Mouse (Mus musculus) intestine, postnatal 0 days (tissue): ENCODE measurements around the gene Pemt. TPM values are rescaled to one million over a fixed set of nuclear protein-coding genes. Genes with fewer than 3 reads are reported as not detected.

Experiments
- ATAC-seq: fragments of 200-750 bp; cut with Nextera tagmentation; 2 replicates; pipeline ENCODE4 v1.8.0; 2017; ENCODE audit warnings: mild to moderate bottlenecking, moderate TSS enrichment, moderate library complexity
- H3K27ac ChIP-seq: fragments of 300-500 bp; sonication (generic); 2 replicates; pipeline ENCODE4 v1.5.1; 2014; ENCODE audit warnings: mild to moderate bottlenecking, low read depth, low read length, moderate library complexity
- H3K27me3 ChIP-seq: fragments of 300-500 bp; sonication (generic); replicated peaks from 2 replicates; pipeline ENCODE4 v1.6.1; 2014; ENCODE audit warnings: low read length, mixed read lengths; ENCODE audit not compliant: control insufficient read depth, insufficient read depth
- H3K36me3 ChIP-seq: fragments of 300-500 bp; sonication (generic); 2 replicates; pipeline ENCODE4 v1.6.1; 2014; ENCODE audit warnings: mild to moderate bottlenecking, moderate library complexity; ENCODE audit not compliant: control insufficient read depth, insufficient read depth
- H3K4me1 ChIP-seq: fragments of 300-500 bp; sonication (generic); replicated peaks from 2 replicates; pipeline ENCODE4 v1.6.1; 2014; ENCODE audit warnings: antibody characterized with exemption, low read length, mixed read lengths; ENCODE audit not compliant: control insufficient read depth, insufficient read depth
- H3K4me2 ChIP-seq: fragments of 300-500 bp; sonication (generic); replicated peaks from 2 replicates; pipeline ENCODE4 v1.6.1; 2014; ENCODE audit warnings: low read depth, mild to moderate bottlenecking, moderate library complexity
- H3K4me3 ChIP-seq: fragments of 300-500 bp; sonication (generic); 2 replicates; pipeline ENCODE4 v1.5.1; 2014; ENCODE audit warnings: low read depth, low read length
- H3K9ac ChIP-seq: fragments of 300-500 bp; sonication (generic); 2 replicates; pipeline ENCODE4 v1.6.1; 2014; ENCODE audit warnings: mild to moderate bottlenecking, low read depth, low read length
- H3K9me3 ChIP-seq: fragments of 300-500 bp; sonication (generic); 2 replicates; pipeline ENCODE4 v1.6.1; 2016; ENCODE audit warnings: mixed run types; ENCODE audit not compliant: control insufficient read depth
- CTCF ChIP-seq: sonication (generic); IDR thresholded peaks from 2 replicates; pipeline ENCODE4 v1.5.1; 2016; ENCODE audit warnings: low read depth, mild to moderate bottlenecking, control low read depth, antibody characterized with exemption, moderate library complexity
- WGBS: fragments of 180-500 bp; shearing (Covaris S2); extraction: QIAGEN DNeasy Blood & Tissue Kit; methylation state at CpG from one replicate; pipeline ENCODE4 v1.1.7; 2014; 5-methylcytosine and 5-hydroxymethylcytosine counted together
- polyA plus RNA-seq: library from polyadenylated mRNA; unstranded; fragments of >200 nt; fragmentation: Nextera tagmentation; extraction: Ambion mirVana; gene quantifications from 2 replicates; pipeline ENCODE4 v1.2.1, GENCODE M21; 2015

Pemt gene
- polyA plus RNA-seq, 1 experiment from 2014 or later, result 5.0 TPM

DNA sequence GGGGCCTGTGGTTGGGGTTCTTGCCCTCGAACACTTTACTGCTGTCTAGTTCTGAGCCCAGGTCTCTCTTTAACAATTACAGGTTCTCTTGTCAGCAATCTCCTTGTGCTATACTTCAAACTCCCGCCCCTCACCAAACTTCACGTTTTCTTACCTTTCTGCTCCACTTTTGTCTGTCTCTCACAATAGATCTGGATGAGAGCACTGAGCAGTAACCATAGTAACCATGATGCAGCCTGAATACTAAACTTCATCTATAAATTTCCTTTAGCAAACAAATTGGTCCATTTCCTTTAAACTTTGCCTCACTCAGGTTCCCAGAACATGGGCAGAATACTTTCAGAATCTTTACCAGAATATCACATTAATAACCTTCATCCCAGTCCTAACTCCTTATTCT is 36.8 kb downstream of the Pemt start:
- no peak for TF ChIP-seq CTCF
- Histone ChIP-seq H3K36me3 (no peaks in the 10 kb centered on the region), H3K27me3 (no peaks in the 10 kb centered on the region), H3K4me3 (no peak overlapping the region), H3K4me1 (no peaks in the 10 kb centered on the region), H3K27ac (no peak overlapping the region), H3K9me3 (no peaks in the 10 kb centered on the region), H3K4me2 (no peak overlapping the region), H3K9ac (no peak overlapping the region)
- 90% methylated on average over 3 of the region's 3 CpGs for WGBS
- no peak for ATAC-seq

DNA sequence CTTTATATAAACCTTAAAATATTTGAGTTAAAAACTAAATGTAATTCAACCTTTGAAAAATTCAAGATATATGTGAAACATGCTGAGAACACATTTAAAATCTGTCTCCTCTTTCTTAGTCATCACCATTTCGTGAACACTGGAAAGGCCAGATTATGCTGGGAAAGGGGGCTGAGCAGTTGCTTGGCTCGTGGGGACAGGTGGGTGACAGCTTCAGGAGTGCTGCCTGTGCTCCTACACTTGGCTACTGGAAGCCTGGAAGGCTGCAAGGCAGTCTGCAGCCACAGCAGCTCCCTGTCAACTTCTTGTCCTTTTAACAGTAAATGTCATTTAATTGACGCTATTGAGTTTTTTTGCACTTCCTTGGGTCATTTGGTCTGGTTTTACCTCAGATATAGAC is 40.4 kb downstream of the Pemt start:
- no peak overlapping the region for H3K4me3 ChIP-seq
- H3K9ac ChIP-seq, result no peak overlapping the region
- TF ChIP-seq CTCF, result no peak
- H3K36me3 ChIP-seq, result no peaks in the 10 kb centered on the region
- 72% methylated on average over 3 of the region's 3 CpGs for WGBS
- H3K4me2 ChIP-seq, result no peak overlapping the region
- H3K27ac ChIP-seq, result no peak overlapping the region
- H3K4me1 ChIP-seq, result no peaks in the 10 kb centered on the region
- ATAC-seq, result no peak
- no peaks in the 10 kb centered on the region for H3K27me3 ChIP-seq
- H3K9me3 ChIP-seq, result no peaks in the 10 kb centered on the region

DNA sequence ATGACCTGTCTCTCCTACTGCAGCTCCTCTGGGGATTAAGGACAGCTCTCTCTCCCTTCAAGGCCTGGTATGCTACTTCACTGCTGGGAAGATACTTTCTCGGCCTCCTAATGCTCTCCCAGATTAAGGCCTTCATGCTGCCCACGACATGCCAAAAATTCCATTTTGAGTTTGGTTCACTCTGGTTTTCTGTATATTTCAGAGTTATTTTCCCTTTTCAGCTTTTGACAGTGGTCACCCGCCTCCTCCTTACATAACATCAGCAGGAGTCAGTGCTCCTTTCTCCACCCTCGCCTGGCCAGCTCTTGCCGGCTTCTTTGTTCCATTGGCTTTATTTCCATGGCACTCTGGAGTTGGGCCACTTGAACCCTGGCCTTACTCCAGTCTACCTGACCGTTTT is 41.6 kb downstream of the Pemt start:
- Histone ChIP-seq H3K4me3 (no peak overlapping the region), H3K9me3 (no peaks in the 10 kb centered on the region), H3K27ac (no peak overlapping the region), H3K4me2 (no peak overlapping the region), H3K4me1 (no peaks in the 10 kb centered on the region), H3K9ac (no peak overlapping the region), H3K27me3 (no peaks in the 10 kb centered on the region), H3K36me3 (no peaks in the 10 kb centered on the region)
- ATAC-seq, result no peak
- TF ChIP-seq CTCF, result no peak
- 83% methylated on average over 6 of the region's 6 CpGs for WGBS

DNA sequence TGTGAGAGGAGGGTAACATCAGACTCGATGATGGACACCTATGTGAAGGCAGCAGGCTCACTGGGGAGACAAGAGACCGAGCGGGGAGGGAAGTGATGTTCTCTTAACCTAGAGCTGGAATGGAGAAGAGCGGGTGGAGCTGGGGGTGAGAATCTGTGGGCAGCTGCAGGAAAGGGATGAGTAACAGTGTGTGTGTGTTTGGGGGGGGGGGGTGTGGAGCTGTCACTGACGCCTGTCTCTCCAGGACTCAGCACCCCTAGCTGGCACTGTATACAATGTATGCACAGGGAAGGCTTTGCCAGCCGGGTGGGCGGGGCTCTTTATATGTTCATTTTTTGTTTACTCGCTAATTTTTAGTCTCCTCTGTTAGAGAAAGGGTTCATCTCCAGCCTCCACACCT is 42.5 kb downstream of the Pemt start:
- Histone ChIP-seq H3K4me1 (no peaks in the 10 kb centered on the region), H3K9ac (no peak overlapping the region), H3K27ac (no peak overlapping the region), H3K4me2 (no peak overlapping the region), H3K4me3 (no peak overlapping the region), H3K36me3 (no peaks in the 10 kb centered on the region), H3K27me3 (no peaks in the 10 kb centered on the region), H3K9me3 (no peaks in the 10 kb centered on the region)
- WGBS, result 79% methylated on average over 8 of the region's 8 CpGs
- ATAC-seq, result no peak
- TF ChIP-seq CTCF, result no peak

DNA sequence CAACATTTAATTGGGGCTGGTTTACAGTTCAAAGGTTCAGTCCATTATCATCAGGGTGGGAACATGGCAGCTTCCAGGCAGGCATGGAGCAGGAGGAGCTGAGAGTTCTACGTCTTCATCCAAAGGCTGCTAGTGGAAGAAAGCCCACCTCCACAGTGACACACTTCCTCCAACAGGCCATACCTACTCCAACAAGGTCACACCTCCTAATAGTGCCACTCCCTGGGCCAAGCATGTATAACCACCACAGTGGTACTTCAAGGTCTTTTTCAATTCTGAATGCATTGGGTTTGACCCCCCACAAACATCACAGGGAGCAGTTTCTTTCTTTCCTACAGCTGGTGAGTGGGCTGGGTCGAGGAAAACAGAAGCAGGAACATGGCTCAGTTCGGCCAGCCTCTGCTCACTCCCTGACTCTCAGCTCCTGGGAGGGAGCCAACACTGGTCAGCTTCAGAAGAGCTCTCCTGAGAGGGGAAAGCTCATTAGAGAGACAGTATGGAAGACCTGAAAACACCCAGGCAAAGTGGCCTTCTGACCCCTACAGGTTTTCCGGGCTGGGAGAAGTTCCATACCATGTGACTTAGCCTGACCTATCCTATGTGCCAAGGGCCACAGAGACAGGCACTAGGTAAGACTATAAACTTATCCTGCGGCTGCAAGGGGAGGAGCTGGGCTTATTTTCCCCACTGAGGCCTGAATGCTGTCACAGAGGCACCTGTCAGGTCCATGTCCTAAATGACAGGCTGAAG is 44.9 kb downstream of the Pemt start:
- no peak for ATAC-seq
- 76% methylated on average over 5 of the region's 5 CpGs for WGBS
- H3K4me3 ChIP-seq, result no peak overlapping the region

DNA sequence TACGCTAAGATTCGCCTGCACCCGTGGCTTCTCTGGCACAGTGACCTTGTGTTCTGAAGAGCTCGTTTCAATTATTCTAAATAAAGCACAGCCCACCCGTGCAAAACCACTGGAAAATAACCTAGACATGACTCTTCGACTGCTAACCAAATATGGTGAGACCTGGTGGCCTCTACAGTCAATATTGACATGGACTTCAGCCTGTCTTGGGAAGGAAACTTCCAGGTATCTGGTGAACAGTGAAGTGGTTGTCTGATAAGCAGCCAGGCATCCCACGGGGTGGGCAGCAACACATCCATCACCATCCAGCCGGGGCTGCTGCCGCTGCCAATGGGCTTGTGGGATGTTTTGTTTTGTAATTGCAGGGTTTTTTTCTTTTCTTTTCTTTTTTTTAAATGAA is 52.0 kb downstream of the Pemt start:
- no peak overlapping the region for H3K4me3 ChIP-seq
- H3K36me3 ChIP-seq, result no peaks in the 10 kb centered on the region
- H3K9ac ChIP-seq, result no peak overlapping the region
- H3K27ac ChIP-seq, result no peak overlapping the region
- 21% methylated on average over 9 of the region's 9 CpGs for WGBS
- TF ChIP-seq CTCF, result no peak
- H3K9me3 ChIP-seq, result no peaks in the 10 kb centered on the region
- H3K4me2 ChIP-seq, result no peak overlapping the region
- peak; percentile 72; the same call in 1 of the 2 replicates for ATAC-seq
- H3K27me3 ChIP-seq, result no peaks in the 10 kb centered on the region
- H3K4me1 ChIP-seq, result 0 out of 2 replicates have a peak, but pooled peaks cover 5% of the 10 kb centered on the region

More for the DNA sequence above, 44.9 kb downstream of the Pemt start:
- Histone ChIP-seq H3K9ac (no peak overlapping the region), H3K9me3 (no peaks in the 10 kb centered on the region), H3K4me1 (no peaks in the 10 kb centered on the region), H3K27ac (no peak overlapping the region), H3K36me3 (no peaks in the 10 kb centered on the region), H3K27me3 (no peaks in the 10 kb centered on the region), H3K4me2 (no peak overlapping the region)
- no peak for TF ChIP-seq CTCF
